Mouse (Mus musculus) adipocyte (in vitro differentiated cells): Measurements from ENCODE around the gene Cacng5.
A peak's percentile ranks its signal among the peaks of the same experiment; 100 is the strongest.

Source experiments
- DNase-seq: peaks from one replicate; pipeline ENCODE4 v3.0.0-alpha.2; 2016; ENCODE audit warnings: low spot score

Cacng5 gene

GRCm38 (mm10) chr11:107914634-107915226 is at the start of gene Cacng5:
Gene Cacng5, minus strand, starts transcription at chr11:107915055.
- no peak for DNase-seq

DNA sequence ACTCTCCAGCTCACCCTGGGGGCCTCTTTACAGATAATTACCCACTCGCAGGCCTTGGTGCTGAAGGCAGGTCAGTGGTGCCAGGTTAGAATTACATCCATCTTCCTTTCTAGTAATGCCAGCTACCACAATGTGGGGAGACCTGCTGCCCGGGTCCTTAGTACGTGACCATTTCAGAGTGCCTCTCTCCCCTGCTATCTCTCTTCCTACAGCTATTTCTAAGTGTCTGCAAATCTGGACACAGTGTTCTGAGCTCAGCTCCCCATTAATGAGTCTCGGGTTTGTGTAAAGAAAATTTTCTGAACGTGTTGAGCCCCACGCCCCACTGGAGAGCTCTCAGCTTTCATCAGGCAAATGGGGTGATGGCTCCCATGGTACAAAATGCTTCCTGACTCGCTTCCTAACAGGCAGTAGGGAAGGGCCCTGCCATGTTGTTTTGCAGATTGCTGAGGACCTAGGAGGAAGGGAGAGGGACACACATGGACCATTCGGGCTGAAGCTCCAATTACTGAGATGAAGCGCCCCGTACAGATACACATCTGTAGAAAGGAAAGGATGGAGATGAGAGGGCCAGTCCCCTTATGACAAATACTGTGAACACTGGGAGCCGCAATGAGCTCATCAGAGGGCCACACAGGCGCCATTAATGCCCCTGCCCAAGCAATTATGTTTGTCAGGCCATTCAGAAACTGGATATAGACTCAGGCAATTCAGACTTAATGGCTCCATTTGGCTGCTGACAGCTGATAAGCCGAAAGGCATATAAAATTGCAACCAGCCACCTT is 42.9 kb upstream of the Cacng5 start:
- no peak for DNase-seq

DNA sequence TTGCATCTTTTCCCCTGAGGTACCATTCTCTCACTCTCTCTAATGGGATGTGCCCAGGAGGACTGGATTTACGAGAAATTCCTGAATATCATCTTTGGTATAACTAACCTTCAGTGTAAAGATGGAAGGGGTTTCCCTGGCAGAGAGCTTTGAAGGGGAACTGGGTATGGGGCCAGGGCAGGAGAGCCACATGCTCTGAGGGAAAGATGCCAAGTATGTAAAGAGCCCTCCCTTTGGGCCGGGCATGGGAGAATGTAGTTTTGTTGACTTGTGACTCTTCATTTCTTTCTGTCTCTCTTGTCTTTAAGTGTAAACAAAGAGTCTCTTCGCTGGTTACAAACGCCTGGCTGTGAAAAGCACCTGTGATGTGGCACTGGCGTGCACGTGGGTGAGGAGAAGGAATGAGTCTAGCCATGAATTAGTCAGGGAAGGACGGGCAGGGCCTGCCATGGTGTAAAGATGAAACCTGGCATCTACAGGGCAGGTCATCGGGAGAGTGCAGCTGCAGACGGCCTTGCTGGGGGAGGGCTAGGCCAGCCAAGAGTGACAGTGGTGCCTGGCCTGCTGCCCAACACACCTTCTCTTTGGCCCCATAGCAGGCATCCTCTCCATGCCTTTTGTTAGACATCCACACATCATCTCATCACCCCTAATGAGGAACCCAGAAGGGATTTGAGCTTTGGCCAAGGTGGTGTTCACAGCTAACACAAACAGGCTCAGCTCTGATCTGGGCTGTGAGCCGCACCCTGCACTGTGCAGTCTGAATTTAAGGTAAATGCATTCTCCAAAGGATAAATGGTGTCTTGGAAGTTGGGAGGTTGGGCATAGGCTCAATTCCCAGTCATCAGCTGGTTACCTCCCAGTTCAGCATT is 40.6 kb upstream of the Cacng5 start:
- no peak for DNase-seq

DNA sequence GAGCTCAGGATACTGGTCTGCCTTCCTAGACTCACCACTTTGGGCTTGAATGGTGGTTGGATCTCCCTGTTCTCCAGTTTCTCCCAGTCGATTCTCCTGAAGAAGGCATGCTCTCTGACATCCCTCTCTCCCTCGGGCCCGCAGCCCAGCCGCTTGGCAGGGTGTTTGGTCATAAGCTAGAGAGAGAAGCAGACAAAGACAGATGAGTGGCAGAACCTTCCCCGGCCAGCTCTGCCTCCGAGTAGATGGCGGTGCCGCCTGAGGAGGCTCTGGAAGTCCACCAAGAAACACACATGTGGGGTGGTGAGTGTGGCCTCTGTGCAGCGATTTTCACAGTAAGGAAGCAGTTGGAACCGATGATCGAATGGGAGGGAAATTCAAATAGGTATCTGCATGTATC is 36.6 kb upstream of the Cacng5 start:
- DNase-seq = no peak

GRCm38 (mm10) chr11:107950658-107951057 is 35.8 kb upstream of the Cacng5 start:
- DNase-seq = no peak

DNA sequence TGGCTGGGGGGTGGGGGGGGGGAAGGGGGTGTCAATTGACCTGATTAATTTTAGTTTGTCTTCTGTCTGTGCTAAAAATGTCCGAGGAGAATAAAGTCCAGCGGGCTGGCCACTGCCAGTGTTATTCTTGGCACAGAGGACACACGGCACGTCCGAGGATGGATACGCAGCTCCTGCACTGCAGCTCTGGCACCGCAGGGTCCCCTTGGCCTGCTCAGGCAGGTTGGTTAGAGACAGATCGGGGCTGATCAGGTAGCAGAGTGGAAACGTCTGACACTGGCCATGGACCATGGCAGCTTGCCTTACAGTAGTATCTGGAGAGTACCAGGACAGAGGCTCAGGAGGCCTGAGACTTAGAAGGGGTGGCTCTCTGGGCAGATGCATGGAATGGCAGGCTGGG is 35.4 kb upstream of the Cacng5 start:
- DNase-seq = no peak

GRCm38 (mm10) chr11:107947951-107948350 is 33.1 kb upstream of the Cacng5 start:
- DNase-seq = no peak

DNA sequence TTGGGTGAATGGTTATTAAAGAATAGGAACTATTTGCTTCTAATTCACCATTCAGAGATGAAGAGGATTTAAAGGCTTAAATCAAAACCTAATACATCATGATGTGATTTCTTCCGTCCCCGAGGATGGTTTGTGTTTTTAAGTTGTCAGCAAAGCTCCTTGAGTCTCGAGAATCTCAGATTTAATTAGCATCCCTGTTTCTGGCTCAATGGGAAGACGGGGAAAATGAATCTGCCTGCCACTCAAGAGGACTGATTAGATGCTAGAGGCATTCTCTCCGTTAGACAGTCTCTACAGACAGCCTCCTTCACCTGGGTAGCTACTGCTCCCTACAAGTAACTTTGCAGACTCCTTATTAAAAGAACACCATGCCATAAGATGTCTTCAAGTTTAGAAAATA is 32.0 kb upstream of the Cacng5 start:
- DNase-seq = no peak

DNA sequence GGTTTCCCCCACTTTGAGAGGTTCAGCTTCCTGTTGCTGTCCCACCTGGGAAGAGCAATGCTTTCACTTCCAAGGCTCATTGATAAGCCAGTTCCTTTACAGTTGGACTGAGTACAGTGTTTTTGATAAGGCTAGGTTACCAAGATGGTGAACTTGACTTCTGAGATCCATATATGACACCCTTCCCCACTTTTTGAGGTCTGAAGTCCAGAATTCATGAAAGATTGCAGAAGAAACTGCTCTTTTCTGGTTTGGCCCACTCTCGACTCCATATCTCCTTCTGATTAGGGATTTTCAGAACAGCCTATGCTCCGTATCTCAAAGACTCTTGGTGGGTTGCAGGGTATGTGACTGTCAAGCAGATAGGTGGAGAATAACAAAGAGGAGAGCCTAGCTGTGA is 22.1 kb upstream of the Cacng5 start:
- no peak for DNase-seq

DNA sequence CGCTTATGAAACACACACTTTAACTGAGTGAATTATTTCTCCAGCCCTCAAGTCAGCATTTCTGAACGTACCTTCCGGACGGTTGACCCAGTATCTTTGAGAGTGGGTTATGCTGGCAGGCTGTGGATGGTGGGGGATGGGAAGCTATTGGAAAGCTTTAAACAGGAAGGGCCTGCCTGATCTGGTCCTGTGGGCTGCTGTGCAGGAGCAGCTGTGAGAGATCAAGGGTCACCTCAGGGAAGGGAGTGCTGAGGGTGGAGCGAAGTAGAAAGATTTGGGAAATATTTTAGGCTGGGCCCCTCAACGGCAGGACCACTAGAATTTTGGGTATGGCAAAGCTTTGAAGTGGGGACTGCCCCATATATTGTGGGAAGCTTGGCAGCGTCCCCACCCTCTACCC is 16.9 kb upstream of the Cacng5 start:
- no peak for DNase-seq

DNA sequence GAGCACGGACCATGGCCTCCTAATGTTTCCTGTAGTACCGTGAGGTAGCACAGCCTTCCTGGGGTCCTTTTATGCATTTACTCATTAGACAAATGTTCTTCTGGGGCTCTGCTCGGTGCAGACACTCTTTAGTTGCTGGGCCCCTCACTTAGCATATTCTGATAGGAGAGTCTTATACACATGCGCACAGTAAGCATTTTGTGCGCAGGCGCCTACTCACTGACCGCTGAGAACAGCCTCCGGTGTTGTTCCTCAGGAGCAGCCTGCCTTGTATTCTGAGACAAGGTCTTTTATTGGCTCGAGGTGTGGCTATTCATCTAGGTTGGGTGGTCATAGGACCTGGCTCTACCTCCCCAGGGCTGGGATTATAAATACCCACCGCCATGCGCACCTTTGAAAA is 16.4 kb upstream of the Cacng5 start:
- DNase-seq = no peak

DNA sequence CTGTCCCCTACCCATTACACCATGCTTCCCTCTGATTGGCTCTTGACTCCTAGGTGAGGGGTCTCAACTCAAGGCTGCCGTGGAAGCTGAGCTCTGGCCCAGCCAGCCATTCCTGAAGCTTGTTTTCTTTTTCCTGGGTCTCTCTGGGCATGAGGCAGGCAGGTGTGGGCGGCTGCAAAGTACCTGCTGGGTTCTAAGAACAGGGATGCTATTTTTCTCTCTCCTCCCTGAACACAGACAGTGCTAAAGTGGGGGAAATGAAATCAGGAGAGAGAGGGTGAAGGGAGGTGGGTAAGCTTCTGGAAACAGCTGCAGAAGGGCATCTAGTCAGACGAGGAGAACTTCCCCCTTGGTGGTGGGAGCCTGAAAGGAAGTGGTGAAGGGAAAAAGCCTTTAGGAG is 14.9 kb upstream of the Cacng5 start:
- no peak for DNase-seq

- DNase-seq = peak; percentile 33
These were observed 5.1 kb upstream of the Cacng5 start for GRCm38 (mm10) chr11:107919852-107920508.

DNA sequence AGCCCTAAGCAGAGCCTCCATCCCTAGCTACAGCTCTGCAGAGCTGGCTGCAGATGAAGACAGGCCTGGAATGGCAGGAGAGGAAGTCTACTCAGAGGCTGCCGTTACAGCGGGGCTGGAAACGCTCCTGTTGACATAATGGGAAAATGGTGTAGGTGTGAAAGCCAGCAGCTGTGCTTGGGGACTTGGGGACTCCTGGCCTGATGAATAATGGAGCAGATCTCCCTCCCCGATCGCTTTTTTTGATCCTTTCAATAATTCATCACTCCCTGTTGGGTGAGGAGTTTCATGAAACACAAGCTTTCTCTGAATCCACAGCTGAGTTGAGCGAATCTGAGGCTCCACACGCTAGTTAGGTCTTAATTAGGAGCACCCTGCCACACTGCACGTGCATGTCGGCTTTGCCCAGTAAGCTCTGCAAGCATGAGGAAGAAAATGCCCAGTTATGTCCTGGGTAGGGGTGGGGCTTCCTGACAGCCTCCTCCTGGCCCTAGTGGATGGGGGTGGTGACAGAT is 2.9 kb upstream of the Cacng5 start:
- no peak for DNase-seq

DNA sequence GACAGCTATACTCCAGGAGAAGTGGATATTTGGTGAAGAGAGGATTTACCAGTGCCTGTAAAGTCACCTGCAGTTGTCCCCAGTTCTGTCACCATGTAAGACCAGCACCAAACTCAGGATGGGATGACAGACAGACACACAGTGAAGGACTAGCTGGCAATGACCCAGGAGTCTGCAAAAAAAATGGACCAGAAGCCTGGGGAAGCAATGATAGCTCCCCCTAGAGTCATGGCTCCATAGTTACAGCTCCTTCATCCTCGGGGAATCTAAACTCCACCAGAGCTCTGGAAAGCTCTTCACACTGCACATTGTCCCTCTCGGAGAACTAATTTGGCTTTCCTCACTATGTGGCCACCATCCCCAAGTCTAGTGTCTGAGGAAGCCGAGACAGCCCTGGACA is 1.5 kb downstream of the Cacng5 start:
- DNase-seq = peak; percentile 4

DNA sequence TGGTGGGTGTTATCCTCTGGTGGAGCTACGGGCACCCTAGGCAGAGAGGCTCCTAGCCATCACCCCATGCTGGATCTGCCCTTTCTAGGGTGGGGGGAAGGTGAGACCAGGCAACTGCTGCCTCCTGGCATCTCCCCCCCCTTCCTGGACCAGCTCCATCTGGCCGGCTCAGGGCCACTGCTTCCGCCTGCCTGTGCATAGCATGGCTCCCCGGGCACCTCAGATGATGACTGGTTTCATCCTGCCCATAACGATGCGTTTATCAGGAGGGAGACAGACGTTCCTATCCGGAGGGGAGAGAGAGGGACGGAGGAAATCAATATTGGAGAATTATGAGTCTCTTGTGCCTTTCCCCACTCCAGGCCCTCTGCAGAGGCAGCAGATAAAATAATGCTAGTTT is 9.5 kb downstream of the Cacng5 start:
- DNase-seq = no peak

DNA sequence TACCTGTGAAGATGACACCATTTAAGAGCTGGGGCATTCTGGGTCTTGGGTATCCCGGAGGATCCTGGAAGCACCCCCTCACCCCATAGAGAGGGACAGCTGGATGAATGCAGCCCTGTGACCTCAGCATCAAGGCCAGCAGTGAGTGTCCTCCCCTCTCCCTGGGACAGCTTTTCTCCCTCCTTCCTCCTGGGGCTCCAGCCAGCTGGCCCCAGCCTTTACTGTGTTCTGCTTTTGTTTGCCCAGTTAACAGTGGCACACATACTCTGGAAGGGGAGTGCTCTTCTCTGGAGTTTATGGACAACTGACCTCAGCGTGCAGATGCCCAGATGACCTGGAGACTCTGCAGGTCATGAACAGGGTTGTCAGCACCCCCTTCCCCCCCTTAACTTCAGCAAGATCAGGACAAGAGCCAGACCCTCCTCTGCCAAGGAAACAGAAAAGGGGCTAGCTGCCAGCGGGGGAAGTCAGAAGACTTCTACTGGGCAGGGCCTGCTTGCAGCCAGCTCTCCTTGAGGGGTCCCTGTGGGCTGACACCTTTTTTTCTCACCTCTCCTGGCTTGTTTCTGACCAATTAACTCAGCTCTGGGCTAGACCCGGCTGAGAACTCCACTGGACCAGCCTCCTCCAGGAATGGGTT is 10.8 kb downstream of the Cacng5 start:
- DNase-seq = peak; percentile 58

- no peak for DNase-seq
These were observed 14.4 kb downstream of the Cacng5 start for GRCm38 (mm10) chr11:107900470-107900869.

DNA sequence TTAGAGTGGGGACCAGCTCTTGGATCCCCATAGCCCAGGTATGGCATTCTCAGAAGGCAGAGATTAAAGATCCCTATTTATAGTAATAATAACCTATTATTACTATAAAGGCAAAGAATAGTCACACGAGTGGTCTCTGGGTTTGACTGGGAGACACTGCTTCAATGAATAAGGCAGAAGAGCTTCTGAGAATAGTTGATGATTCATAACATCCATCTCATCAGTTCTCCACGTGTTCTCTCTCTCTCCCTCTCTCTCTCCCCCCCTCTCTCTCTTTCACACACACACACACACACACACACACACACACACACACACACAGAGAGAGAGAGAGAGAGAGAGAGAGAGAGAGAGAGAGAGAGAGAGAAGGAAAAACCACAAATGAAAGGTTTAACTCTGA is 16.2 kb downstream of the Cacng5 start:
- no peak for DNase-seq

GRCm38 (mm10) chr11:107895635-107896034 is 19.2 kb downstream of the Cacng5 start:
- no peak for DNase-seq

DNA sequence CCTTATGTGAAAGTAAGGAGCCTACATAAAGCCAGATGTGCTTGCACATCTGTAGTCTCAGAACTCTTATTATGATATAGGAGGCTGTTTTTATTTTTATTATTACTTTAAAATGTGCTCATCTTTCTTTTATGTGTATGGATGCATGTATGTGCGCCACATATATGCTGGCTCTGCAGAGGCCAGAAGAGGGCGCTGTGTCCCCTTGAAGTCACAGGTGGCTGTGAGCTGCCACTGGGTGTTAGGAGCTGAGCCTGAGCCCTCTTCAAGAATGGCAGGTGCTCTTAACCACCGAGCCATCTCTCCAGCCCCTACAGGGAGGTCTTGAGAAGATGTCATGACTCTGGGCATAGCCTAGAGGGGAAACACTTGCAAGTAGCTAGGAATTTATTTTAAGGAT is 23.5 kb downstream of the Cacng5 start:
- no peak for DNase-seq

DNA sequence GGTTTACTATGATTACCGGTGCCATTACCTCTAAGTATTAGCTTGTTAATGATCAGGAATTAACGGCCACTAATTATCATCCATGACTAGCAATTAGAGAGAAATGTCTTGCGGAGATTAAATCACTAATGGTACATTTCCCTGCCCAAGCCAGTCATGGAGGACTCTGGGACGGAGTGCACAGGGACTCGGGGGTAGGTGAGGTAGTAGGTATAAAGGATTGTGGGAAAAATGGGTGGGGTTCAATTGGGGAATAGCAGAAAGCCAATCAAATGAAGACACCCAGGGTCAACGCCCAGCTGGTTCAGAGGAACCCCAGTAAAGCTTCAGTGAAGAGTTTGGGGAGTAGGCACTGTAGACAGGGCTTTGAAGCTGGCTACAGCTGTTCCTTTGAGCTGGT is 27.5 kb downstream of the Cacng5 start:
- DNase-seq = no peak
